Mouse (Mus musculus): ENCODE measurements around the gene Snupn. TPM values are rescaled to one million over a fixed set of nuclear protein-coding genes. Genes with fewer than 3 reads are reported as not detected.

Snupn gene
- polyA plus RNA-seq, 1 experiment from 2014 or later, result 29.4 TPM

- Histone ChIP-seq H3K9ac (replicated peaks; ENCODE audit: low read length) (no peak overlapping the region), H3K4me2 (replicated peaks; ENCODE audit: low read depth, low read length) (no peak overlapping the region), H3K4me3 (ENCODE audit: low read length) (no peak overlapping the region), H3K9me3 (ENCODE audit: low read length) (peaks cover 3% of the 10 kb centered on the region), H3K27ac (ENCODE audit: low read length) (no peak overlapping the region), H3K27me3 (ENCODE audit: insufficient read depth, low read length) (no peaks in the 10 kb centered on the region), H3K4me1 (ENCODE audit: insufficient read depth, low read length) (no peaks in the 10 kb centered on the region), H3K36me3 (ENCODE audit: insufficient read depth, low read length) (peaks cover 19% of the 10 kb centered on the region)
- no peak for ATAC-seq (ENCODE audit: low FRiP score, low TSS enrichment)
- WGBS, result 70% methylated on average over 1 of the region's 1 CpGs
Observed at GRCm38 (mm10) chr9:57017631-57018030, 67.0 kb downstream of the Snupn start.

DNA sequence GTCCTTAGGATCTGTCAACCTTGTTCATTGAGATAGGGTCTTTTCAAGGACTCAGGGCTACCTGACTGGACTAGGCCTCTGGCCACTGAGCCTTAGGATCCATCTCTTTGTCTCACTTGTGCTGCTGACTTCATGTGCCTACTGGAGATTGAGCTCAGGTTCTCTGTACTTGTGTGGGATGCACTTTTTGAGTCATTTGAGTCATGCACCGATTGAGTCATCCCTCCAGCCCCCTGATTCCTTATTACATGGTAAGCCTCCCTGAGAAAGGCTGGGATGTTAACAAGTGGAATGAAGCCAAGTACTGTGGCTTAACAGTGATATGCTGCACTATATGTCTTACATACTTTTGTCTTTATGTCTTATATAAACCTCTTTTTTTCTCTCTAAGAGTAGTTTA lies 81.1 kb downstream of the Snupn start:
- Histone ChIP-seq H3K4me3 (ENCODE audit: low read length) (no peak overlapping the region), H3K9me3 (ENCODE audit: low read length) (no peaks in the 10 kb centered on the region), H3K27ac (ENCODE audit: low read length) (no peak overlapping the region), H3K9ac (replicated peaks; ENCODE audit: low read length) (no peak overlapping the region), H3K4me1 (ENCODE audit: insufficient read depth, low read length) (no peaks in the 10 kb centered on the region), H3K36me3 (ENCODE audit: insufficient read depth, low read length) (peaks cover 43% of the 10 kb centered on the region), H3K27me3 (ENCODE audit: insufficient read depth, low read length) (no peaks in the 10 kb centered on the region), H3K4me2 (replicated peaks; ENCODE audit: low read depth, low read length) (no peak overlapping the region)
- WGBS, result 83% methylated on average over 1 of the region's 1 CpGs
- ATAC-seq (ENCODE audit: low FRiP score, low TSS enrichment), result no peak

Other genes starting within 250 kb of the Snupn start
- gene Lingo1, start 154.4 kb upstream of the Snupn start, polyA plus RNA-seq (2015; fragmentation: Nextera tagmentation; extraction: Ambion mirVana), result 3.2 and 4.4 TPM in 2 replicates
- 0.26 and 0.32 TPM in 2 replicates for gene Odf3l1, start 86.2 kb upstream of the Snupn start, polyA plus RNA-seq (2015; fragmentation: Nextera tagmentation; extraction: Ambion mirVana)
- gene Cspg4, start 85.8 kb upstream of the Snupn start, polyA plus RNA-seq (2015; fragmentation: Nextera tagmentation; extraction: Ambion mirVana), result 30.5 and 32.6 TPM in 2 replicates
- gene Snx33, start 22.5 kb upstream of the Snupn start, polyA plus RNA-seq (2015; fragmentation: Nextera tagmentation; extraction: Ambion mirVana), result 11.9 and 12.3 TPM in 2 replicates
- gene Imp3, start 13.4 kb upstream of the Snupn start, polyA plus RNA-seq (2015; fragmentation: Nextera tagmentation; extraction: Ambion mirVana), result 89.7 and 92.6 TPM in 2 replicates
- 23.6 TPM in 2 replicates for gene Ptpn9, start 44.0 kb downstream of the Snupn start, polyA plus RNA-seq (2015; fragmentation: Nextera tagmentation; extraction: Ambion mirVana)
- 36.7 and 42.3 TPM in 2 replicates for gene Sin3a, start 121.2 kb downstream of the Snupn start, polyA plus RNA-seq (2015; fragmentation: Nextera tagmentation; extraction: Ambion mirVana)
- gene Man2c1, start 179.8 kb downstream of the Snupn start, polyA plus RNA-seq (2015; fragmentation: Nextera tagmentation; extraction: Ambion mirVana), result 79.0 and 95.6 TPM in 2 replicates
- 8.8 and 9.3 TPM in 2 replicates for gene Neil1, start 197.4 kb downstream of the Snupn start, polyA plus RNA-seq (2015; fragmentation: Nextera tagmentation; extraction: Ambion mirVana)
- 107 and 130 TPM in 2 replicates for gene Commd4, start 207.5 kb downstream of the Snupn start, polyA plus RNA-seq (2015; fragmentation: Nextera tagmentation; extraction: Ambion mirVana)

Data from kidney, embryonic 16.5 days (tissue).